17 mouse cellular contexts compared by ENCODE assay signal in genomic region chr15:89063536-89063935, GRCm38 (mm10). TPM values are rescaled to one million over a fixed set of nuclear protein-coding genes. Genes with fewer than 3 reads are reported as not detected.
DNase-seq lines count a peak whose midpoint lies in the region; ATAC-seq and TF ChIP-seq lines count a peak whose summit lies in the region.
"Had no signal": no experiment of that assay in that cellular context is flagged by ENCODE, and none has a peak within 500 bp of the region (broad histone marks: within the 10 kb centered on the region; RNA-seq: fewer than 3 reads in every experiment).

No protein-coding gene starts in this region.

- peak overlapping the region; percentile 81 for H3K27ac ChIP-seq in cerebellum, adult 2 months (ENCODE audit: insufficient read depth, low read length)
- H3K27ac ChIP-seq in layer of hippocampus, adult 2 months: peak overlapping the region; percentile 81
- no peak overlapping the region for H3K27ac ChIP-seq in neural tube, embryonic 15.5 days (replicated peaks)
- no peak overlapping the region for H3K27ac ChIP-seq in forebrain, postnatal 0 days (ENCODE audit: low read depth, low read length)
- H3K27ac ChIP-seq: heart, embryonic 13.5 days; hindbrain, embryonic 14.5 days; midbrain, embryonic 10.5 days; neural tube, embryonic 13.5 days; stomach, embryonic 15.5 days had no signal

- 17% methylated on average over 6 of the region's 6 CpGs for WGBS in cerebellum, adult 2 months
- WGBS in neural tube, embryonic 15.5 days: 72% methylated on average over 6 of the region's 6 CpGs
- 54% methylated on average over 6 of the region's 6 CpGs for WGBS in forebrain, postnatal 0 days

- H3K27me3 ChIP-seq in cerebellum, adult 2 months (ENCODE audit: control insufficient read depth, insufficient read depth, low read length): no peaks in the 10 kb centered on the region
- peaks cover 42% of the 10 kb centered on the region for H3K27me3 ChIP-seq in neural tube, embryonic 15.5 days (replicated peaks)
- no peaks in the 10 kb centered on the region for H3K27me3 ChIP-seq in forebrain, postnatal 0 days (ENCODE audit: insufficient read depth, low read length)

- no peak for ATAC-seq in neural tube, embryonic 15.5 days (ENCODE audit: low FRiP score)
- no peak for ATAC-seq in forebrain, postnatal 0 days
- ATAC-seq: lung, postnatal 0 days had no signal

- H3K9ac ChIP-seq in neural tube, embryonic 15.5 days (replicated peaks): no peak overlapping the region
- no peak overlapping the region for H3K9ac ChIP-seq in forebrain, postnatal 0 days
- H3K9ac ChIP-seq: heart, embryonic 13.5 days; hindbrain, embryonic 14.5 days; neural tube, embryonic 13.5 days; stomach, embryonic 15.5 days had no signal

- H3K36me3 ChIP-seq in neural tube, embryonic 15.5 days: peaks cover 4% of the 10 kb centered on the region; the same call in 1 of the 2 replicates
- H3K36me3 ChIP-seq in forebrain, postnatal 0 days (ENCODE audit: insufficient read depth): peaks cover 11% of the 10 kb centered on the region; the same call in 1 of the 2 replicates
- H3K36me3 ChIP-seq: heart, embryonic 13.5 days; midbrain, embryonic 10.5 days; stomach, embryonic 15.5 days had no signal

- peaks cover 59% of the 10 kb centered on the region for H3K4me1 ChIP-seq in cerebellum, adult 2 months (ENCODE audit: control insufficient read depth, insufficient read depth, low read length)
- H3K4me1 ChIP-seq in neural tube, embryonic 15.5 days: peaks cover 25% of the 10 kb centered on the region
- peaks cover 4% of the 10 kb centered on the region; the same call in 1 of the 2 replicates for H3K4me1 ChIP-seq in forebrain, postnatal 0 days (ENCODE audit: insufficient read depth)

- no peak for TF ChIP-seq CTCF in cerebellum, adult 2 months (IDR thresholded peaks at IDR 0.05; ENCODE audit: borderline replicate concordance, insufficient read depth, low read depth, low read length)
- no peak for TF ChIP-seq CTCF in layer of hippocampus, adult 2 months (conservative IDR thresholded peaks at IDR 0.05)
- no peak for TF ChIP-seq CTCF in forebrain, postnatal 0 days (IDR thresholded peaks at IDR 0.05; ENCODE audit: low read depth)

- no peak overlapping the region for H3K4me2 ChIP-seq in neural tube, embryonic 15.5 days
- no peak overlapping the region for H3K4me2 ChIP-seq in forebrain, postnatal 0 days (ENCODE audit: low read depth)
- H3K4me2 ChIP-seq: heart, embryonic 13.5 days; hindbrain, embryonic 14.5 days; neural tube, embryonic 13.5 days; stomach, embryonic 15.5 days had no signal

- H3K4me3 ChIP-seq in cerebellum, adult 2 months (replicated peaks; ENCODE audit: insufficient read depth, low read depth, low read length): peak overlapping the region; percentile 5
- H3K4me3 ChIP-seq in layer of hippocampus, adult 2 months: peak overlapping the region; percentile 41; the same call in 1 of the 2 replicates
- H3K4me3 ChIP-seq in neural tube, embryonic 15.5 days (replicated peaks): no peak overlapping the region
- H3K4me3 ChIP-seq in forebrain, postnatal 0 days (ENCODE audit: low read depth, low read length): no peak overlapping the region
- H3K4me3 ChIP-seq: heart, embryonic 13.5 days; midbrain, embryonic 10.5 days; neural tube, embryonic 13.5 days; stomach, embryonic 15.5 days had no signal

- no peaks in the 10 kb centered on the region for H3K9me3 ChIP-seq in neural tube, embryonic 15.5 days (replicated peaks)
- H3K9me3 ChIP-seq in forebrain, postnatal 0 days (ENCODE audit: low read length): no peaks in the 10 kb centered on the region
- H3K9me3 ChIP-seq: heart, embryonic 13.5 days; midbrain, embryonic 10.5 days; neural tube, embryonic 13.5 days; stomach, embryonic 15.5 days had no signal

- peak; percentile 1 for DNase-seq in ovary, postnatal 36 days (ENCODE audit: low spot score)
- no peak for DNase-seq in ovary, postnatal 10 days (ENCODE audit: low spot score)
- DNase-seq in cerebellum, adult 2 months: peak; percentile 81 to 91
- DNase-seq in layer of hippocampus, adult 2 months (ENCODE audit: low spot score in 2 of 2): peak; percentile 84 to 90
- DNase-seq in right cerebral cortex, postnatal 10 days (ENCODE audit: low spot score in 2 of 2): peak; percentile 61 to 80
- DNase-seq in forebrain, postnatal 0 days: no peak
- DNase-seq in embryo, embryonic 10 days (ENCODE audit: low spot score): no peak
- DNase-seq: gastrocnemius, postnatal 10 days; kidney, adult 2 months had no signal

- no peak for TF ChIP-seq POLR2A in cerebellum, adult 2 months (IDR thresholded peaks at IDR 0.05; ENCODE audit: borderline replicate concordance, insufficient read depth, low read length)

RNA-seq across cellular contexts. Expression of gene Panx2, which starts 4.0 kb away (rescaled TPM):
- polyA plus RNA-seq in cerebellum, adult 2 months (2012; rRNA removed): 134 and 155 TPM in 2 replicates
- 100 to 1,000 TPM; 159 to 177 TPM for total RNA-seq in layer of hippocampus, adult 2 months (2021)
- 8.7 and 10.1 TPM in 2 replicates for polyA plus RNA-seq in neural tube, embryonic 15.5 days (2015; fragmentation: Nextera tagmentation; extraction: Ambion mirVana)
- total RNA-seq in forebrain, postnatal 0 days (2014; rRNA removed): 8.1 and 10.7 TPM in 2 replicates
- 4.1 and 6.3 TPM in 2 replicates for polyA plus RNA-seq in forebrain, postnatal 0 days (2015; fragmentation: Nextera tagmentation; extraction: Ambion mirVana)
- total RNA-seq: liver, adult 2 months had no signal
- polyA plus RNA-seq: liver, adult 2 months had no signal

RNA-seq across cellular contexts. Expression of gene Trabd, which starts 11.4 kb away (rescaled TPM):
- 52.5 and 56.4 TPM in 2 replicates for polyA plus RNA-seq in cerebellum, adult 2 months (2012; rRNA removed)
- 10 to 100 TPM; 21.4 to 24.2 TPM for total RNA-seq in layer of hippocampus, adult 2 months (2021)
- 38.2 and 44.9 TPM in 2 replicates for polyA plus RNA-seq in neural tube, embryonic 15.5 days (2015; fragmentation: Nextera tagmentation; extraction: Ambion mirVana)
- total RNA-seq in forebrain, postnatal 0 days (2014; rRNA removed): 33.5 and 35.0 TPM in 2 replicates
- polyA plus RNA-seq in forebrain, postnatal 0 days (2015; fragmentation: Nextera tagmentation; extraction: Ambion mirVana): 17.1 and 21.9 TPM in 2 replicates

RNA-seq across cellular contexts. Expression of gene Selenoo, which starts 25.3 kb away (rescaled TPM):
- polyA plus RNA-seq in cerebellum, adult 2 months (2012; rRNA removed): 58.1 and 65.6 TPM in 2 replicates
- total RNA-seq in layer of hippocampus, adult 2 months (2021): 10 to 100 TPM; 21.2 to 22.0 TPM
- polyA plus RNA-seq in neural tube, embryonic 15.5 days (2015; fragmentation: Nextera tagmentation; extraction: Ambion mirVana): 16.9 and 19.7 TPM in 2 replicates
- total RNA-seq in forebrain, postnatal 0 days (2014; rRNA removed): 45.9 and 47.9 TPM in 2 replicates
- 19.6 and 20.7 TPM in 2 replicates for polyA plus RNA-seq in forebrain, postnatal 0 days (2015; fragmentation: Nextera tagmentation; extraction: Ambion mirVana)

RNA-seq across cellular contexts. Expression of gene Tubgcp6, which starts 59.4 kb away (rescaled TPM):
- 77.4 and 82.1 TPM in 2 replicates for polyA plus RNA-seq in cerebellum, adult 2 months (2012; rRNA removed)
- total RNA-seq in layer of hippocampus, adult 2 months (2021): 10 to 100 TPM; 31.0 to 31.5 TPM
- 14.4 and 14.8 TPM in 2 replicates for polyA plus RNA-seq in neural tube, embryonic 15.5 days (2015; fragmentation: Nextera tagmentation; extraction: Ambion mirVana)
- 24.6 and 42.4 TPM in 2 replicates for total RNA-seq in forebrain, postnatal 0 days (2014; rRNA removed)
- polyA plus RNA-seq in forebrain, postnatal 0 days (2015; fragmentation: Nextera tagmentation; extraction: Ambion mirVana): 7.4 and 8.8 TPM in 2 replicates

Comparison
In these comparisons a context has a peak if more than half of its experiments do, and no peak if none do; other contexts are left out.
1. DNase-seq: peak in ovary, postnatal 36 days (single experiment), cerebellum, adult 2 months (2 of 2), layer of hippocampus, adult 2 months (2 of 2) and right cerebral cortex, postnatal 10 days (2 of 2); none in ovary, postnatal 10 days (single experiment), forebrain, postnatal 0 days (single experiment) and embryo, embryonic 10 days (single experiment).
2. H3K27ac ChIP-seq: peak in cerebellum, adult 2 months (single experiment) and layer of hippocampus, adult 2 months (single experiment); none in neural tube, embryonic 15.5 days (single experiment) and forebrain, postnatal 0 days (single experiment).
3. H3K4me3 ChIP-seq: peak in cerebellum, adult 2 months (single experiment) and layer of hippocampus, adult 2 months (single experiment); none in neural tube, embryonic 15.5 days (single experiment) and forebrain, postnatal 0 days (single experiment).
4. RNA of gene Panx2, which starts 4.0 kb away (polyA plus RNA-seq): 134 to 155 TPM in cerebellum, adult 2 months; 8.7 to 10.1 TPM in neural tube, embryonic 15.5 days and 4.1 to 6.3 TPM in forebrain, postnatal 0 days; every median in the first group is over 10 times any median in the second.